Mouse (Mus musculus) forebrain, embryonic 11.5 days (tissue): Measurements from ENCODE around the gene Rpia. TPM values are rescaled to one million over a fixed set of nuclear protein-coding genes. Genes with fewer than 3 reads are reported as not detected.

Experiments used
- ATAC-seq: fragments of 200-750 bp; cut with Nextera tagmentation; replicated peaks from 2 replicates; pipeline ENCODE4 v1.8.0; 2017; ENCODE audit warnings: moderate TSS enrichment; ENCODE audit not compliant: low FRiP score
- DNase-seq: peaks from one replicate; pipeline ENCODE4 v3.0.0-alpha.2; 2017; ENCODE audit warnings: low spot score
- H3K27ac ChIP-seq: fragments of 300-500 bp; sonication (generic); 2 replicates; pipeline ENCODE4 v1.5.1; 2014; ENCODE audit warnings: low read depth, low read length
- H3K27me3 ChIP-seq: fragments of 300-500 bp; sonication (generic); 2 replicates; pipeline ENCODE4 v1.6.1; 2014; ENCODE audit warnings: mild to moderate bottlenecking, low read length, mixed read lengths; ENCODE audit not compliant: control insufficient read depth, insufficient read depth
- H3K36me3 ChIP-seq: fragments of 300-500 bp; sonication (generic); 2 replicates; pipeline ENCODE4 v1.6.1; 2014; ENCODE audit warnings: mild to moderate bottlenecking, low read length, moderate library complexity, mixed read lengths; ENCODE audit not compliant: control insufficient read depth, insufficient read depth
- H3K4me1 ChIP-seq: fragments of 300-500 bp; sonication (generic); replicated peaks from 2 replicates; pipeline ENCODE4 v1.6.1; 2014; ENCODE audit warnings: low read length, mixed read lengths; ENCODE audit not compliant: control insufficient read depth, insufficient read depth
- H3K4me2 ChIP-seq: fragments of 300-500 bp; sonication (generic); 2 replicates; pipeline ENCODE4 v1.6.1; 2014; ENCODE audit warnings: low read depth, mild to moderate bottlenecking, low read length, moderate library complexity, mixed read lengths; ENCODE audit not compliant: severe bottlenecking
- H3K4me3 ChIP-seq: fragments of 300-500 bp; sonication (generic); 2 replicates; pipeline ENCODE4 v1.5.1; 2014; ENCODE audit warnings: low read depth, low read length
- H3K9ac ChIP-seq: fragments of 300-500 bp; sonication (generic); 2 replicates; pipeline ENCODE4 v1.6.1; 2014; ENCODE audit warnings: low read length
- H3K9me3 ChIP-seq: fragments of 300-500 bp; sonication (generic); 2 replicates; pipeline ENCODE4 v1.6.1; 2016; ENCODE audit warnings: low read length, mixed read lengths; ENCODE audit not compliant: control insufficient read depth
- WGBS: fragments of 180-500 bp; shearing (Covaris S2); extraction: QIAGEN DNeasy Blood & Tissue Kit; methylation state at CpG from one replicate; pipeline ENCODE4 v1.1.7; 2014; 5-methylcytosine and 5-hydroxymethylcytosine counted together
- polyA plus RNA-seq: library from polyadenylated mRNA; unstranded; fragments of >200 nt; fragmentation: Nextera tagmentation; extraction: Ambion mirVana; gene quantifications from 2 replicates; pipeline ENCODE4 v1.2.1, GENCODE M21; 2014

Rpia gene
- polyA plus RNA-seq, 1 experiment from 2014 or later, result 3.3 TPM

GRCm38 (mm10) chr6:70792644-70793043 is 612 bp upstream of the Rpia start:
- Histone ChIP-seq H3K4me2 (peak overlapping the region; percentile 67), H3K27ac (no peak overlapping the region), H3K27me3 (no peaks in the 10 kb centered on the region), H3K4me1 (no peaks in the 10 kb centered on the region; the same call in 1 of the 2 replicates), H3K9me3 (no peaks in the 10 kb centered on the region), H3K36me3 (no peaks in the 10 kb centered on the region), H3K9ac (peak overlapping the region; percentile 64), H3K4me3 (peak overlapping the region; percentile 65)
- ATAC-seq, result peak; percentile 21
- 45% methylated on average over 8 of the region's 8 CpGs for WGBS
- DNase-seq, result no peak

- Histone ChIP-seq H3K4me1 (no peaks in the 10 kb centered on the region; the same call in 1 of the 2 replicates), H3K9ac (peak overlapping the region; percentile 71), H3K4me3 (peak overlapping the region; percentile 65), H3K27ac (no peak overlapping the region), H3K36me3 (no peaks in the 10 kb centered on the region), H3K4me2 (peak overlapping the region; percentile 67), H3K9me3 (no peaks in the 10 kb centered on the region), H3K27me3 (no peaks in the 10 kb centered on the region)
- DNase-seq, result no peak
- 6% methylated on average over 18 of the region's 18 CpGs for WGBS
- peak; percentile 4; the same call in 1 of the 2 replicates for ATAC-seq
These were observed 925 bp downstream of the Rpia start for GRCm38 (mm10) chr6:70790852-70791761.

- H3K9me3 ChIP-seq, result no peaks in the 10 kb centered on the region
- H3K4me3 ChIP-seq, result no peak overlapping the region
- H3K27ac ChIP-seq, result no peak overlapping the region
- WGBS, result 86% methylated on average over 9 of the region's 9 CpGs
- H3K27me3 ChIP-seq, result no peaks in the 10 kb centered on the region
- ATAC-seq, result no peak
- no peaks in the 10 kb centered on the region; the same call in 1 of the 2 replicates for H3K4me1 ChIP-seq
- DNase-seq, result no peak
- no peaks in the 10 kb centered on the region for H3K36me3 ChIP-seq
- peak overlapping the region; percentile 67; the same call in 1 of the 2 replicates for H3K4me2 ChIP-seq
- H3K9ac ChIP-seq, result no peak overlapping the region
These were observed 1.9 kb downstream of the Rpia start for GRCm38 (mm10) chr6:70790034-70790650.

GRCm38 (mm10) chr6:70789134-70789533 is 2.9 kb downstream of the Rpia start:
- Histone ChIP-seq H3K4me2 (no peak overlapping the region), H3K27me3 (no peaks in the 10 kb centered on the region), H3K9ac (no peak overlapping the region), H3K4me3 (no peak overlapping the region), H3K36me3 (no peaks in the 10 kb centered on the region), H3K27ac (no peak overlapping the region), H3K4me1 (no peaks in the 10 kb centered on the region; the same call in 1 of the 2 replicates), H3K9me3 (no peaks in the 10 kb centered on the region)
- DNase-seq, result no peak
- 88% methylated on average over 3 of the region's 3 CpGs for WGBS
- no peak for ATAC-seq

GRCm38 (mm10) chr6:70787524-70787923 is 4.5 kb downstream of the Rpia start:
- H3K4me2 ChIP-seq, result no peak overlapping the region
- DNase-seq (no peak), ATAC-seq (no peak)
- no peaks in the 10 kb centered on the region for H3K9me3 ChIP-seq
- no peak overlapping the region for H3K4me3 ChIP-seq
- no peak overlapping the region for H3K27ac ChIP-seq
- no peaks in the 10 kb centered on the region for H3K27me3 ChIP-seq
- H3K36me3 ChIP-seq, result no peaks in the 10 kb centered on the region
- 78% methylated on average over 2 of the region's 2 CpGs for WGBS
- H3K9ac ChIP-seq, result no peak overlapping the region
- H3K4me1 ChIP-seq, result no peaks in the 10 kb centered on the region

- no peak overlapping the region for H3K4me2 ChIP-seq
- ATAC-seq (peak; percentile 34; the same call in 1 of the 2 replicates), DNase-seq (no peak)
- no peaks in the 10 kb centered on the region for H3K9me3 ChIP-seq
- H3K27ac ChIP-seq, result peak overlapping the region; percentile 18; the same call in 1 of the 2 replicates
- H3K4me1 ChIP-seq, result no peaks in the 10 kb centered on the region
- no peak overlapping the region for H3K9ac ChIP-seq
- H3K36me3 ChIP-seq, result no peaks in the 10 kb centered on the region
- H3K4me3 ChIP-seq, result no peak overlapping the region
- 51% methylated on average over 3 of the region's 3 CpGs for WGBS
- no peaks in the 10 kb centered on the region for H3K27me3 ChIP-seq
These were observed 6.2 kb downstream of the Rpia start for GRCm38 (mm10) chr6:70785852-70786251.

- 83% methylated on average over 3 of the region's 3 CpGs for WGBS
These were observed 7.2 kb downstream of the Rpia start for GRCm38 (mm10) chr6:70784811-70785210.

GRCm38 (mm10) chr6:70781336-70781735 is 10.7 kb downstream of the Rpia start:
- no peaks in the 10 kb centered on the region for H3K4me1 ChIP-seq
- DNase-seq, result no peak
- no peaks in the 10 kb centered on the region for H3K9me3 ChIP-seq
- H3K27ac ChIP-seq, result no peak overlapping the region
- ATAC-seq, result no peak
- H3K27me3 ChIP-seq, result no peaks in the 10 kb centered on the region
- H3K4me3 ChIP-seq, result no peak overlapping the region
- no peak overlapping the region for H3K9ac ChIP-seq
- H3K4me2 ChIP-seq, result no peak overlapping the region
- WGBS, result 88% methylated on average over 2 of the region's 2 CpGs
- no peaks in the 10 kb centered on the region for H3K36me3 ChIP-seq

More at GRCm38 (mm10) chr6:70784811-70785210, 7.2 kb downstream of the Rpia start:
- Histone ChIP-seq H3K4me1 (no peaks in the 10 kb centered on the region), H3K4me2 (no peak overlapping the region), H3K27me3 (no peaks in the 10 kb centered on the region), H3K27ac (no peak overlapping the region), H3K36me3 (no peaks in the 10 kb centered on the region), H3K9ac (no peak overlapping the region), H3K9me3 (no peaks in the 10 kb centered on the region), H3K4me3 (no peak overlapping the region)
- no peak for ATAC-seq
- no peak for DNase-seq
